Mouse (Mus musculus) neural tube, embryonic 14.5 days (tissue): ENCODE data around the gene Anxa11. TPM values are rescaled to one million over a fixed set of nuclear protein-coding genes. Genes with fewer than 3 reads are reported as not detected.
"Not testable (repeated sequence)": the region's sequence is repeated elsewhere in the genome, so short reads cannot be mapped to it uniquely, and the experiment has no call there.

Source experiments
- ATAC-seq: fragments of 200-750 bp; cut with Nextera tagmentation; 2 replicates; pipeline ENCODE4 v1.8.0; 2017; ENCODE audit warnings: low read depth, mild to moderate bottlenecking, moderate TSS enrichment, moderate library complexity
- H3K27ac ChIP-seq: fragments of 300-500 bp; sonication (generic); 2 replicates; pipeline ENCODE4 v1.5.1; 2014; ENCODE audit warnings: low read depth, mild to moderate bottlenecking, control low read depth, low read length, moderate library complexity, mixed read lengths
- H3K27me3 ChIP-seq: fragments of 300-500 bp; sonication (generic); 2 replicates; pipeline ENCODE4 v1.6.1; 2014; ENCODE audit warnings: low read length; ENCODE audit not compliant: control insufficient read depth, insufficient read depth
- H3K36me3 ChIP-seq: fragments of 300-500 bp; sonication (generic); 2 replicates; pipeline ENCODE4 v1.6.1; 2014; ENCODE audit warnings: low read length, mixed read lengths; ENCODE audit not compliant: control insufficient read depth, insufficient read depth
- H3K4me1 ChIP-seq: fragments of 300-500 bp; sonication (generic); 2 replicates; pipeline ENCODE4 v1.6.1; 2014; ENCODE audit warnings: low read length; ENCODE audit not compliant: control insufficient read depth, insufficient read depth
- H3K4me2 ChIP-seq: fragments of 300-500 bp; sonication (generic); 2 replicates; pipeline ENCODE4 v1.6.1; 2014; ENCODE audit warnings: mild to moderate bottlenecking, low read depth, low read length, control low read depth
- H3K4me3 ChIP-seq: fragments of 300-500 bp; sonication (generic); 2 replicates; pipeline ENCODE4 v1.5.1; 2014; ENCODE audit warnings: low read depth, low read length, control low read depth, mixed read lengths
- H3K9ac ChIP-seq: fragments of 300-500 bp; sonication (generic); replicated peaks from 2 replicates; pipeline ENCODE4 v1.6.1; 2014; ENCODE audit warnings: low read depth, mild to moderate bottlenecking, control low read depth, low read length, mixed read lengths
- H3K9me3 ChIP-seq: fragments of 300-500 bp; sonication (generic); 2 replicates; pipeline ENCODE4 v1.6.1; 2016; ENCODE audit warnings: low read length; ENCODE audit not compliant: control insufficient read depth
- WGBS: fragments of 180-500 bp; shearing (Covaris S2); extraction: QIAGEN DNeasy Blood & Tissue Kit; methylation state at CpG from one replicate; pipeline ENCODE4 v1.1.7; 2014; 5-methylcytosine and 5-hydroxymethylcytosine counted together
- polyA plus RNA-seq: library from polyadenylated mRNA; unstranded; fragments of >200 nt; fragmentation: Nextera tagmentation; extraction: Ambion mirVana; gene quantifications from 2 replicates; pipeline ENCODE4 v1.2.1, GENCODE M21; 2014

Anxa11 gene
- polyA plus RNA-seq, 1 experiment from 2014 or later, result 0.91 TPM

DNA sequence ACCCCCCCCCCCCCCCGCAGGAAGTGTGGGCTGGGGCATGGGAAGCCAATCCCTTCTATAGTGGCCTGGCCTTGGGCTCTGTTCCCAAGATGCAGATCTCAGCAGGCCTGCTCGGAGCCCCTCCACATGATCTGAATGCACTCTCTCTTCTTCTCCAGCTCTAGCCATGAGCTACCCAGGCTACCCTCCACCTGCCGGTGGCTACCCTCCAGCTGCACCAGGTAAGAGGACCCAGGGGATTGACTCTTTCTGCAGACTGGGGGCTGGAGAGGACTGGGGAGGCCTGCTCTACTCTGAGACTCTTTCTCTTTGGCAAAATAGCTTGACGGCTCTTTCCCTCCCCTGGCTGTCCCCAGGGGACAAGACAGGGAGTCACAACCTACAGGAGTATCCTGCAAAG, 26.8 kb downstream of the Anxa11 start:
- 70% methylated on average over 4 of the region's 4 CpGs for WGBS
- H3K9ac ChIP-seq, result no peak overlapping the region
- H3K4me3 ChIP-seq, result no peak overlapping the region
- H3K4me1 ChIP-seq, result no peaks in the 10 kb centered on the region
- no peak overlapping the region for H3K27ac ChIP-seq
- ATAC-seq, result no peak
- H3K4me2 ChIP-seq, result no peak overlapping the region
- no peaks in the 10 kb centered on the region for H3K27me3 ChIP-seq
- H3K9me3 ChIP-seq, result no peaks in the 10 kb centered on the region
- no peaks in the 10 kb centered on the region for H3K36me3 ChIP-seq

DNA sequence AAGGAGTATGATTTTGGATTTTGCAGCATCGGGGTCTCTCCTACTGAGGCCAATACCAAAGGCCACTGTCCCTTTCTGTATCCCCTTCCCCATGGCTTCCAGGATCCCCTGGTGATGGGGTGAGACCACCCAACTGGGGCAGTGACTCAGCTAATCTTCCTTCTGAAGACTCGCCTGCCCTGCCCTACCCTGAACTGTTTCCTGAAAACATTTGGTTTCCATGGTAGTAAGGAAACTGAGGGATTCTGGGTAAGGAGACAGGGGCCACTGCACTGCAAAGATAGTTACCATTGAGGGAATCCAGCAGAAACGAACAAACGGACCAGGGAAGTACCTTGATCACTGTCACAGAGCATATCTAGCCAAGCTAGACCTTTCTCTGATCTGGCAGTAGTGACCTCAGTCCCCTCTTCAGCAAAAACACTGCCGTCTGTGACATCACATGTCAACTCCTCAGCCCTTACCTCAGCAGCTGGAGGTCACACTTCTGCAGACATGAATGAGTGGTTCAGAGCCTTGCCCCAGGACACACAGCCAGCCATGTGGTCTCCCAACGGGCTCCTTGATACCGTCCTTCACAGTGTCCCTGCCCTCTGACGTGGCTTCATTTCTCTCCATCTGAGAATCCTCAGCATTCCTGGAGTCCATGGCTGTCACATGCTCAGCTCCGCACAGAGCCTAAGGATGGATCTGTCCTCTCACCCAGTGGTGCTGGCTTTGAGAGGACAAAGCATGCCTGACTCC, 27.4 kb downstream of the Anxa11 start:
- Histone ChIP-seq H3K4me1 (no peaks in the 10 kb centered on the region), H3K27me3 (no peaks in the 10 kb centered on the region), H3K9me3 (no peaks in the 10 kb centered on the region), H3K27ac (no peak overlapping the region), H3K4me2 (no peak overlapping the region), H3K9ac (no peak overlapping the region), H3K4me3 (no peak overlapping the region), H3K36me3 (no peaks in the 10 kb centered on the region)
- ATAC-seq, result no peak
- 64% methylated on average over 9 of the region's 9 CpGs for WGBS

GRCm38 (mm10) chr14:25872461-25873415, 30.8 kb downstream of the Anxa11 start:
- no peak overlapping the region for H3K4me2 ChIP-seq
- no peaks in the 10 kb centered on the region for H3K27me3 ChIP-seq
- H3K36me3 ChIP-seq, result no peaks in the 10 kb centered on the region
- WGBS, result 74% methylated on average over 8 of the region's 8 CpGs
- no peak overlapping the region for H3K4me3 ChIP-seq
- no peaks in the 10 kb centered on the region for H3K9me3 ChIP-seq
- H3K27ac ChIP-seq, result no peak overlapping the region
- no peak for ATAC-seq
- H3K9ac ChIP-seq, result no peak overlapping the region
- no peaks in the 10 kb centered on the region for H3K4me1 ChIP-seq

DNA sequence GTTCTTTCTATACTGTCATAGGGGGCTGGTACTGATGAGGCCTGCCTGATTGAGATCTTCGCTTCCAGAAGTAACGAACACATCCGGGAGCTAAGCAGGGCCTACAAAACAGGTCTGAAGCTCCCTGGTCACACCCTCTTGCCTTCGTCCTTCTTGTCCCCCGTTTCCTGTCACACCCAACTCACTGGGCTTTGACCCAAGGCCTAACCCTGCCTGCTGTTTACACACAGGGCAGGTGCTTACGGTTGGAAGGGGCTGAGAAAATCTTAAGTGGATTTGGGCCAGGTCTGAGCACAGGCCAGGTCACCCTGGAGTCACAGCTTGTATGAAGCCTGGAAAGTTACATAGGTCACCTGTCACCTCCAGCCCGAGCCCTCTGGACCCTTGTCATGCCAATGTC, 34.7 kb downstream of the Anxa11 start:
- not testable (repeated sequence) for H3K4me2 ChIP-seq, H3K9ac ChIP-seq, H3K27me3 ChIP-seq, H3K9me3 ChIP-seq, H3K36me3 ChIP-seq, H3K4me3 ChIP-seq, H3K27ac ChIP-seq, ATAC-seq, H3K4me1 ChIP-seq
- no CpG with 5 or more reads among the region's 7 CpGs for WGBS

DNA sequence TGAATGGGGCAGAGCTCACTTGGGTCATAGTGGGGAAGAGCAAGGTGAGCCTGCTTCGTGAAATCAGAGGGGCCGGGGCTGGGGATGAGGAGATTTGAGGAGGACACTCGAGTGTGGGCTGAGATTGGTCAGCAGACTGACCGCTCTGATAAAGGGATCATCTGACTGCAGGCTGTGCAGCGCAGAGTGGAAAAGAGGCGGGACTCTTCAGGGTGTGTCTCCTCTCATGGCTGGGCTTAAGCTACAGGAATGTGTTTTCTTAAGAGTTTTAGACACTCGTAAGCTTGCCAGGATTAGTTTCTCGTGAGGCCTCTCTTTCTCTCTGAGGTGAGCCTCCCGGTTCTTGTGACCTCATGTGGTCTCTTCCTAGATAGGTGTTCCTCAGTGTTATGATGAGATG, 39.8 kb downstream of the Anxa11 start:
- H3K4me3 ChIP-seq, H3K4me2 ChIP-seq, ATAC-seq, H3K27ac ChIP-seq, H3K27me3 ChIP-seq, H3K4me1 ChIP-seq, H3K9me3 ChIP-seq, H3K36me3 ChIP-seq, H3K9ac ChIP-seq: not testable (repeated sequence)
- WGBS, result no CpG with 5 or more reads among the region's 9 CpGs

GRCm38 (mm10) chr14:25885886-25886285, 43.9 kb downstream of the Anxa11 start:
- no CpG with 5 or more reads among the region's 12 CpGs for WGBS
- not testable (repeated sequence) for H3K4me2 ChIP-seq, H3K27me3 ChIP-seq, H3K4me3 ChIP-seq, H3K27ac ChIP-seq, H3K9ac ChIP-seq, ATAC-seq, H3K4me1 ChIP-seq, H3K36me3 ChIP-seq, H3K9me3 ChIP-seq

DNA sequence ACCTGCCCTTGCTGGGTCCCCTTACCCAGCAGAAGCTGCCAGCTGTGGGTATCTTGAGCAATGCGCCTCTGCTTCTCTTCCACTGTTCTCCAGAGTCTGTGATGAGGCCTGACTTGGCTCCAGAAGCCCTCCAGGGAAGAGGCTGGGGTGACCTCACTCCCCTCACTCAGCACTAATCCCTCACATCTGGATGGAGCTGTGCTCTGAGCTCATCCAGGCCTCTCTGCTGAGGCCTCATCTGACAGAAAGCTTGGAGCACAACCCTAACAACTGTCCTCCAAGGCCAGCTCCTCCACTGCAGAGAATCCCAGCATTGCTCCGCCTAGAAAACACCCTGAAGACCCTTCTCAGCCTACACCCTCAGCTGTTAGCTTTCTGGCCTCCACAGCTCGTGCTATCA, 52.6 kb downstream of the Anxa11 start:
- not testable (repeated sequence) for ATAC-seq, H3K9me3 ChIP-seq, H3K36me3 ChIP-seq, H3K9ac ChIP-seq, H3K4me3 ChIP-seq, H3K4me2 ChIP-seq, H3K4me1 ChIP-seq, H3K27me3 ChIP-seq, H3K27ac ChIP-seq
- no CpG with 5 or more reads among the region's 3 CpGs for WGBS

DNA sequence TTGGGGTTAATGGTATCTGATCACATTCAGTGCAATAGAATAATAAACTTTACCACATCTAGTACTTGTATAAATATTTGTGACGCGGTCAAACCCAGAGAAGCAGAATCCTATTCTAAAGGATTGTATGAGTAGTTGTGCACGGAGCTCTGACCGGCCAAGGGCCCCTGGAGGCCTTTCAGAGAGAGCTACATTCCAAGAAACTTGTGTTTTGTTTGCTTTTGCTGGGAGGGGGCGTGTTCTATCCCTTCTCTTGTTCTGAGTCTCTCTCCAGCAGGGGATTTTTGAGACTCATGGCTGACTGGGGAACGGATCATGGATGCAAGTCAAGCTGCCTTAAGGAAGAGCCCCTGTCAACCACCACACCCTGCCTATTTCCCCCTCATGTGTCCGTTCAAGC, 53.7 kb downstream of the Anxa11 start:
- H3K9ac ChIP-seq, H3K9me3 ChIP-seq, H3K4me3 ChIP-seq, H3K27ac ChIP-seq, H3K36me3 ChIP-seq, H3K27me3 ChIP-seq, ATAC-seq, H3K4me2 ChIP-seq, H3K4me1 ChIP-seq: not testable (repeated sequence)
- no CpG with 5 or more reads among the region's 7 CpGs for WGBS

GRCm38 (mm10) chr14:25903000-25903399, 61.0 kb downstream of the Anxa11 start, which contains the start of gene Plac9a:
Plac9a (minus strand) TSS chr14:25903100.
- not testable (repeated sequence) for H3K9me3 ChIP-seq, H3K9ac ChIP-seq, H3K4me2 ChIP-seq, H3K27me3 ChIP-seq, H3K27ac ChIP-seq, H3K36me3 ChIP-seq, ATAC-seq, H3K4me3 ChIP-seq, H3K4me1 ChIP-seq
- no CpG with 5 or more reads among the region's 10 CpGs for WGBS
